ENCODE assay signal across 22 mouse cellular contexts in genomic region chr3:86385047-86385446, GRCm38 (mm10).
DNase-seq lines count a peak whose midpoint lies in the region; ATAC-seq lines count a peak whose summit lies in the region.
"Had no signal": no experiment of that assay in that cellular context is flagged by ENCODE, and none has a peak within 500 bp of the region (broad histone marks: within the 10 kb centered on the region; RNA-seq: fewer than 3 reads in every experiment).

No protein-coding gene starts in this region.

- no peak overlapping the region for H3K4me3 ChIP-seq in limb, embryonic 11.5 days (ENCODE audit: low read depth, low read length)
- no peak overlapping the region for H3K4me3 ChIP-seq in limb, embryonic 10.5 days
- H3K4me3 ChIP-seq in limb, embryonic 12.5 days (replicated peaks): no peak overlapping the region
- H3K4me3 ChIP-seq in intestine, embryonic 16.5 days (ENCODE audit: low read length): no peak overlapping the region

- H3K36me3 ChIP-seq in limb, embryonic 11.5 days (ENCODE audit: control insufficient read depth, insufficient read depth, low read length): no peaks in the 10 kb centered on the region
- H3K36me3 ChIP-seq in limb, embryonic 10.5 days: no peaks in the 10 kb centered on the region
- H3K36me3 ChIP-seq in limb, embryonic 12.5 days: no peaks in the 10 kb centered on the region
- H3K36me3 ChIP-seq in intestine, embryonic 16.5 days (ENCODE audit: control insufficient read depth, insufficient read depth, low read length): no peaks in the 10 kb centered on the region
- H3K36me3 ChIP-seq: G1E had no signal

- 0 out of 2 replicates have a peak, but pooled peaks cover 2% of the 10 kb centered on the region for H3K4me1 ChIP-seq in limb, embryonic 11.5 days (ENCODE audit: control insufficient read depth, insufficient read depth, low read length)
- peaks cover 49% of the 10 kb centered on the region for H3K4me1 ChIP-seq in limb, embryonic 10.5 days
- peaks cover 9% of the 10 kb centered on the region for H3K4me1 ChIP-seq in limb, embryonic 12.5 days (replicated peaks)
- no peaks in the 10 kb centered on the region for H3K4me1 ChIP-seq in intestine, embryonic 16.5 days (ENCODE audit: control insufficient read depth, insufficient read depth, low read length)

- no peak overlapping the region for H3K27ac ChIP-seq in limb, embryonic 11.5 days (replicated peaks; ENCODE audit: low read depth, low read length)
- H3K27ac ChIP-seq in limb, embryonic 10.5 days: no peak overlapping the region
- no peak overlapping the region for H3K27ac ChIP-seq in limb, embryonic 12.5 days
- H3K27ac ChIP-seq in intestine, embryonic 16.5 days (ENCODE audit: low read length): no peak overlapping the region

- no peak for DNase-seq in limb, embryonic 11.5 days (ENCODE audit: low spot score)
- no peak for DNase-seq in limb, embryonic 10.5 days (ENCODE audit: low spot score)
- peak; percentile 57 for DNase-seq in forelimb bud, embryonic 11.5 days (ENCODE audit: low read depth, low spot score)
- DNase-seq in adipocyte (ENCODE audit: low spot score): no peak
- DNase-seq: adrenal gland, adult 2 months; adrenal gland, adult 8-10 months; adrenal gland, postnatal 10 days; adrenal gland, postnatal 14 days; adrenal gland, postnatal 25 days; adrenal gland, postnatal 36 days; B cell, adult 2 months; cerebellum, adult 11 months; cerebellum, adult 11-12 months; cerebellum, adult 18-20 months; cerebellum, adult 2 months had no signal

- 13% methylated on average over 1 of the region's 1 CpGs for WGBS in limb, embryonic 11.5 days
- WGBS in limb, embryonic 10.5 days: 34% methylated on average over 1 of the region's 1 CpGs
- WGBS in limb, embryonic 12.5 days: 19% methylated on average over 1 of the region's 1 CpGs
- WGBS in intestine, embryonic 16.5 days: 86% methylated on average over 1 of the region's 1 CpGs

- H3K4me2 ChIP-seq in limb, embryonic 11.5 days (ENCODE audit: low read depth, severe bottlenecking): no peak overlapping the region
- no peak overlapping the region for H3K4me2 ChIP-seq in limb, embryonic 12.5 days
- no peak overlapping the region for H3K4me2 ChIP-seq in intestine, embryonic 16.5 days (ENCODE audit: low read depth, low read length)

- H3K27me3 ChIP-seq in limb, embryonic 11.5 days (ENCODE audit: control insufficient read depth, insufficient read depth, low read length): no peaks in the 10 kb centered on the region
- H3K27me3 ChIP-seq in limb, embryonic 10.5 days (ENCODE audit: low read depth, poor library complexity, severe bottlenecking): no peaks in the 10 kb centered on the region
- H3K27me3 ChIP-seq in limb, embryonic 12.5 days: no peaks in the 10 kb centered on the region
- H3K27me3 ChIP-seq in intestine, embryonic 16.5 days (replicated peaks; ENCODE audit: control insufficient read depth, insufficient read depth, low read length): no peaks in the 10 kb centered on the region
- H3K27me3 ChIP-seq: CH12.LX, Patski had no signal

- 0 out of 2 replicates have a peak, but pooled peaks have one; percentile 51 for ATAC-seq in limb, embryonic 11.5 days (ENCODE audit: insufficient number of reproducible peaks, low FRiP score, low TSS enrichment, low read depth)
- 0 out of 2 replicates have a peak, but pooled peaks have one; percentile 10 for ATAC-seq in limb, embryonic 12.5 days (ENCODE audit: insufficient number of reproducible peaks, insufficient read depth, low FRiP score, low TSS enrichment, low read depth)
- ATAC-seq in intestine, embryonic 16.5 days: no peak
- ATAC-seq: activated CD4-positive, CD25-positive, alpha-beta regulatory T cell, adult 4 months; CD4-positive, CD25-positive, alpha-beta regulatory T cell, adult 4 months; Patski had no signal

- no peaks in the 10 kb centered on the region for H3K9me3 ChIP-seq in limb, embryonic 11.5 days (ENCODE audit: control insufficient read depth, low read length)
- no peaks in the 10 kb centered on the region for H3K9me3 ChIP-seq in limb, embryonic 10.5 days (replicated peaks)
- H3K9me3 ChIP-seq in limb, embryonic 12.5 days: no peaks in the 10 kb centered on the region
- H3K9me3 ChIP-seq in intestine, embryonic 16.5 days (ENCODE audit: control insufficient read depth, low read length): no peaks in the 10 kb centered on the region
- H3K9me3 ChIP-seq: G1E had no signal

- no peak overlapping the region for H3K9ac ChIP-seq in limb, embryonic 11.5 days (ENCODE audit: low read length)
- no peak overlapping the region for H3K9ac ChIP-seq in limb, embryonic 12.5 days (replicated peaks)
- no peak overlapping the region for H3K9ac ChIP-seq in intestine, embryonic 16.5 days (ENCODE audit: low read depth, low read length)
